Mouse (Mus musculus) myocyte (in vitro differentiated cells): ENCODE data around the gene 4931429L15Rik.

Experiments used
- CEBPB ChIP-seq: IDR thresholded peaks from 2 replicates; pipeline ENCODE4 v1.6.1; 2011; ENCODE audit warnings: mild to moderate bottlenecking, moderate library complexity; ENCODE audit not compliant: poor library complexity, insufficient read depth, severe bottlenecking
- POLR2A ChIP-seq: IDR thresholded peaks from one replicate; pipeline ENCODE4 v1.6.1; 2011; ENCODE audit warnings: low read depth, mild to moderate bottlenecking, control low read depth, moderate library complexity; ENCODE audit not compliant: insufficient read length
- POLR2AphosphoS2 ChIP-seq: IDR thresholded peaks from one replicate; pipeline ENCODE4 v1.6.1; 2011; ENCODE audit warnings: low read depth, control low read depth; ENCODE audit not compliant: insufficient read length
- REST ChIP-seq: IDR thresholded peaks from one replicate; pipeline ENCODE4 v1.6.1; 2011; ENCODE audit warnings: mild to moderate bottlenecking, control low read depth, moderate library complexity; ENCODE audit not compliant: insufficient read depth, insufficient read length
- SRF ChIP-seq: IDR thresholded peaks from one replicate; pipeline ENCODE4 v1.6.1; 2011; ENCODE audit warnings: low read depth; ENCODE audit not compliant: control insufficient read depth, insufficient read length

DNA sequence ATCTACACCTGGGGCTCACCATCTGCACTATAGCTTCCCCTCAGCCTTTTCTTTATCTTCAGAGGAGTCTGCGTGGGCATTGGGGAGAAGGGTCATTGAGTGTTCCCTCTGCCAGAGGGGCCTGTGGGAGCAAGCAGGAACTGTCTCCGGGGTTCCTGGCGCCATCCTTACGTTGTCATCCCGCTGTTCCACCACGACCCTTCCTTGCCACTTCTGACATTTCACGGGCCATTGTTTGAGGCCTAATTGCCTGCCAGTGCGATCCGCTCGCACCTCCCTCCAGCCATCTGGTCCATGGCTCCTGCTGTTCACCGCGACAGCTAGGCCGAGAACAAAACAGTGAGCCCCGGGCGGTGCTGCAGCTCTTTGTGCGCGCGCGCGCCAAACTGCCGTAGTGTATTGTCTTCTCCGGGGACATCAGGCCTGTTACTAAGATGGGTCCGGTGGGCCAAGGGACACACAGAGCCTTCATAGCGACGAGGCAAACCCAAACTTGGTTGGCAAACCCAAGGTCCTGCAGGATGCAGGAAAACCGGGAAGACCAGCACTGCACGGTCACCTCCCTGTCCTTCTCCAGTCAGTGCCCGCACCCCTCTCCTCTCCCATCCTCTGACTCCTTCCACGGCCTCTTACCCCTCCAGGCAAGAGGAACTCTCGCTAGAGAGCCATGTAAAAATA lies 8.9 kb upstream of the 4931429L15Rik start:
- no peak for TF ChIP-seq POLR2A
- no peak for TF ChIP-seq SRF
- TF ChIP-seq POLR2AphosphoS2: no peak
- no peak for TF ChIP-seq REST
- TF ChIP-seq CEBPB: no peak
